In genomic region chr10:107615460-107615859, GRCm38 (mm10) we compare ENCODE assay signal across 21 mouse cellular contexts.
DNase-seq lines count a peak whose midpoint lies in the region; ATAC-seq and TF ChIP-seq lines count a peak whose summit lies in the region.
"Had no signal": no experiment of that assay in that cellular context is flagged by ENCODE, and none has a peak within 500 bp of the region (broad histone marks: within the 10 kb centered on the region; RNA-seq: fewer than 3 reads in every experiment).

No protein-coding gene starts in this region.

- H3K4me1 ChIP-seq in embryonic facial prominence, embryonic 14.5 days (ENCODE audit: control insufficient read depth, insufficient read depth, low read length): peaks cover 5% of the 10 kb centered on the region; the same call in 1 of the 2 replicates
- H3K4me1 ChIP-seq: heart, embryonic 13.5 days; hindbrain, embryonic 15.5 days had no signal

- no peaks in the 10 kb centered on the region for H3K9me3 ChIP-seq in embryonic facial prominence, embryonic 14.5 days (ENCODE audit: control insufficient read depth, low read length)
- H3K9me3 ChIP-seq: heart, embryonic 13.5 days; hindbrain, embryonic 15.5 days had no signal

- H3K79me2 ChIP-seq in C2C12 (ENCODE audit: control insufficient read depth, insufficient read depth): no peaks in the 10 kb centered on the region

- no peak overlapping the region for H3K27ac ChIP-seq in embryonic facial prominence, embryonic 14.5 days (replicated peaks; ENCODE audit: low read depth, low read length)
- H3K27ac ChIP-seq: forebrain, embryonic 10.5 days; gastrocnemius, adult 2 months; heart, embryonic 13.5 days; hindbrain, embryonic 15.5 days had no signal

- no peak overlapping the region for H3ac ChIP-seq in C2C12 (ENCODE audit: control insufficient read depth, insufficient read length, low read depth)

- H3K36me3 ChIP-seq in C2C12 (ENCODE audit: control insufficient read depth, insufficient read depth): no peaks in the 10 kb centered on the region
- no peaks in the 10 kb centered on the region for H3K36me3 ChIP-seq in embryonic facial prominence, embryonic 14.5 days (ENCODE audit: control insufficient read depth, insufficient read depth, low read length)
- H3K36me3 ChIP-seq: forebrain, embryonic 10.5 days; heart, embryonic 13.5 days; hindbrain, embryonic 15.5 days had no signal

- no peaks in the 10 kb centered on the region for H3K79me3 ChIP-seq in C2C12 (ENCODE audit: low read depth)

- H3K27me3 ChIP-seq in C2C12 (ENCODE audit: control insufficient read depth, insufficient read depth, insufficient read length): no peaks in the 10 kb centered on the region
- no peaks in the 10 kb centered on the region for H3K27me3 ChIP-seq in embryonic facial prominence, embryonic 14.5 days (replicated peaks; ENCODE audit: control insufficient read depth, insufficient read depth, low read length)
- H3K27me3 ChIP-seq: heart, embryonic 13.5 days; hindbrain, embryonic 15.5 days had no signal

- peak; percentile 12 for DNase-seq in embryo, embryonic 10.5 days (ENCODE audit: low spot score)
- no peak for DNase-seq in embryo, embryonic 9.5 days (ENCODE audit: extremely low spot score)
- DNase-seq in embryonic facial prominence, embryonic 14.5 days (ENCODE audit: low spot score): peak; percentile 62
- DNase-seq in layer of hippocampus, adult 11-12 months (ENCODE audit: low spot score): no peak
- DNase-seq in retina, postnatal 1 day: no peak
- DNase-seq in kidney, adult 9 months: no peak
- DNase-seq: adrenal gland, postnatal 10 days; cerebellum, adult 11 months; cerebellum, adult 8-10 months; cerebellum, postnatal 14 days; gastrocnemius, adult 2 months; gastrocnemius, postnatal 25 days; heart, adult 11 months; heart, postnatal 36 days had no signal

- peak; percentile 53 for ATAC-seq in embryonic facial prominence, embryonic 14.5 days (ENCODE audit: low read depth)
- ATAC-seq: forebrain, embryonic 14.5 days; inflammation-experienced regulatory T-cells, adult 6 months; intestine, postnatal 0 days had no signal

- H3K4me2 ChIP-seq in embryonic facial prominence, embryonic 14.5 days (ENCODE audit: low read depth, low read length): no peak overlapping the region
- H3K4me2 ChIP-seq: heart, embryonic 13.5 days; hindbrain, embryonic 15.5 days had no signal

- H3K9ac ChIP-seq in embryonic facial prominence, embryonic 14.5 days (ENCODE audit: low read depth, low read length): no peak overlapping the region
- H3K9ac ChIP-seq: heart, embryonic 13.5 days; hindbrain, embryonic 15.5 days had no signal

- 31% methylated on average over 2 of the region's 2 CpGs for WGBS in embryonic facial prominence, embryonic 14.5 days

- TF ChIP-seq CTCF in C2C12 (IDR thresholded peaks at IDR 0.05; ENCODE audit: control insufficient read depth, insufficient read depth, insufficient read length): no peak

- no peak overlapping the region for H3K4me3 ChIP-seq in C2C12 (ENCODE audit: insufficient read depth, poor library complexity, severe bottlenecking)
- H3K4me3 ChIP-seq in embryonic facial prominence, embryonic 14.5 days (ENCODE audit: low read depth, low read length): no peak overlapping the region
- H3K4me3 ChIP-seq: forebrain, embryonic 10.5 days; gastrocnemius, adult 2 months; heart, embryonic 13.5 days; hindbrain, embryonic 15.5 days had no signal

TF ChIP-seq in C2C12, 6 proteins besides CTCF, POLR2A, EP300 and RAD21:
- TF ChIP-seq MAX (IDR thresholded peaks at IDR 0.05): peak; percentile 50
- TF ChIP-seq MYOG (IDR thresholded peaks at IDR 0.05; ENCODE audit: control insufficient read depth, extremely low read depth, insufficient read length): no peak
- peak; percentile 98 for TF ChIP-seq CEBPB (IDR thresholded peaks at IDR 0.05; ENCODE audit: low read depth)
- no peak for TF ChIP-seq USF1 (IDR thresholded peaks at IDR 0.05; ENCODE audit: low read depth)
- TF ChIP-seq MYOD1 (IDR thresholded peaks at IDR 0.05; ENCODE audit: control insufficient read depth, insufficient read length, low read depth): peak; percentile 55
- TF ChIP-seq FOSL1 (IDR thresholded peaks at IDR 0.05; ENCODE audit: insufficient read depth, low read length, poor library complexity, severe bottlenecking): peak; percentile 76

Comparison
In these comparisons a context has a peak if more than half of its experiments do, and no peak if none do; other contexts are left out.
1. DNase-seq: peak in embryo, embryonic 10.5 days (single experiment) and embryonic facial prominence, embryonic 14.5 days (single experiment); none in embryo, embryonic 9.5 days (single experiment), layer of hippocampus, adult 11-12 months (single experiment), retina, postnatal 1 day (single experiment) and kidney, adult 9 months (single experiment).